Mouse (Mus musculus) heart, postnatal 0 days (tissue): ENCODE measurements around the gene Cltc.

ENCODE experiments used
- CTCF ChIP-seq: IDR thresholded peaks from 2 replicates; pipeline ENCODE4 v1.5.1; 2016; ENCODE audit warnings: antibody characterized with exemption, control low read depth, low read depth
- EP300 ChIP-seq: IDR thresholded peaks from 2 replicates; pipeline ENCODE4 v1.6.1; 2016; ENCODE audit warnings: antibody characterized with exemption, low read depth

DNA sequence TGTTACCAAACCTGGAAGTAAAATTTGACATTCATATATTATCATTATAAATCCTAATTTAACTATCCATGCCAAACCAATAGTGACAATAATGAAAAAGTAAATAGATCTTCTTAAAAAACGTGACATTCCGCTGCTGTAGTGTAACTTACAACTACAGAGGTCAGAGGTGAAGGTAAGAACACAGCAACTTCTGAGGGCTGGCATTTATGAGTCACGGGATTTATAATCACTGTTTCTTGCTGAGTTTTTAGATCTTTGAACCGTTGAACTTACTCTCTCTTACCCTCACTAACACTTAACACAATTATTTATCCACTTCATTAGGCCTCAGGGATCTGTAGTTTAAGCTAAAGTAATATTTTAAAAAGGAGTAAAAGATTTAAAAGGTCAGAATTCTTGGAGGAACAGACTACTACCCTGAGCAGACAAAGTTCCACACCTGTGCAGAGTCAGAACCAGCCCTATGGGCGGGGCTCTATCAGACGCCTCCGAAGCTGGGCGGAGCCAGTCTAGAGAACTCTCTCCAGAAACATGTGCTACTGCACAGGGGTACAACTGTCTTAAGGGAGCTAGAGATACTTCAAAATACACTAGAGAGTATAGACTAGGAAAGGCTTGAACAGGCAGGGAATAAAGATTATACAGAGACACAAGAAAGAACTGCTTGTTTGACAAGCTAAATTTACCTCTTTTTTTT is 19.9 kb downstream of the Cltc start:
- TF ChIP-seq CTCF = no peak
- no peak for TF ChIP-seq EP300
